Mouse (Mus musculus): ENCODE measurements around the gene Cnnm4.

Gene Cnnm4

DNA sequence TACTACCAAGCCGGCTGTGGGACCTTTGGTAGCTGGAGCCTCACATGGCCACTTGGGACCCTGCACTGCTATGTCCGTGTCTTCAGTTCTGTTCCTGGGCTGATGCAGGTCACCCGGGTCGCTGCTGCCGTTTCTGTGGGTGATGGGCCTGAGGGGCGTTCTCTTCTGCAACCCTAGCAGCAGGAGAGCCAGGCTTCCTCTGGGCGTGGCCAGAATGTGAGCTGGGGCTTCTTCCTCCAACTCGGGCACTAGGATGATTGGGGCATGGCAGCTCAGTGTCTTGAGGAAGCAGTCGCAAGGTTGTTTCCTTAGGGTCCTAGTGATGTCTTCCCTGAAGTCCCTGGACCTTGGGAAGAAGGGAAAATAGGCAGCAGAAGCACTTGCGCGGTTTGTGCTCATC, 48.2 kb downstream of the Cnnm4 start:
- H3K27me3 ChIP-seq (ENCODE audit: control insufficient read depth, insufficient read depth, low read length, poor library complexity, severe bottlenecking): no peaks in the 10 kb centered on the region
- peaks cover 4% of the 10 kb centered on the region for H3K36me3 ChIP-seq (ENCODE audit: control insufficient read depth, insufficient read depth, low read length, poor library complexity, severe bottlenecking)
- DNase-seq (ENCODE audit: low read depth, low spot score): no peak

DNA sequence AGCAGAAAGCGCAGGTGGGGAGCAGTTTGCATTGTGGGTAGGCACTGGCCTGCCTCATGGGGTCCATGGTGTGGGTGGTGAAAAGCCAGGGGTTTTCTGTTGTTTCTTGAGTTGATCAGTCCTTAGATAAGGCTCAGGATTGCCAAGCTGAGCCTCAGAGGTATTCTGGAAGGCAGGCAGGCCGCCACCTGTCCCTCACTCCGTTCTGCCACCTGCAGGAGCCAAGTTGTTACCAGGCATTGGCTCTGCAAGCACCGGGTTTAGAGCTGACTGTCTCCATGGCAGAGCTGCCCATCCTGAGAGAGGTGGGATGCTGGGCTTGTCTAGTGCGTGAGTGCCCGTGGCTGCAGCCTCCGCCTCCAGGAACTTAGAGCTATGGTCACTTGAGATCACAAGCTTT, 50.8 kb downstream of the Cnnm4 start:
- DNase-seq (ENCODE audit: low read depth, low spot score): no peak
- peaks cover 4% of the 10 kb centered on the region for H3K36me3 ChIP-seq (ENCODE audit: control insufficient read depth, insufficient read depth, low read length, poor library complexity, severe bottlenecking)
- no peaks in the 10 kb centered on the region for H3K27me3 ChIP-seq (ENCODE audit: control insufficient read depth, insufficient read depth, low read length, poor library complexity, severe bottlenecking)

DNA sequence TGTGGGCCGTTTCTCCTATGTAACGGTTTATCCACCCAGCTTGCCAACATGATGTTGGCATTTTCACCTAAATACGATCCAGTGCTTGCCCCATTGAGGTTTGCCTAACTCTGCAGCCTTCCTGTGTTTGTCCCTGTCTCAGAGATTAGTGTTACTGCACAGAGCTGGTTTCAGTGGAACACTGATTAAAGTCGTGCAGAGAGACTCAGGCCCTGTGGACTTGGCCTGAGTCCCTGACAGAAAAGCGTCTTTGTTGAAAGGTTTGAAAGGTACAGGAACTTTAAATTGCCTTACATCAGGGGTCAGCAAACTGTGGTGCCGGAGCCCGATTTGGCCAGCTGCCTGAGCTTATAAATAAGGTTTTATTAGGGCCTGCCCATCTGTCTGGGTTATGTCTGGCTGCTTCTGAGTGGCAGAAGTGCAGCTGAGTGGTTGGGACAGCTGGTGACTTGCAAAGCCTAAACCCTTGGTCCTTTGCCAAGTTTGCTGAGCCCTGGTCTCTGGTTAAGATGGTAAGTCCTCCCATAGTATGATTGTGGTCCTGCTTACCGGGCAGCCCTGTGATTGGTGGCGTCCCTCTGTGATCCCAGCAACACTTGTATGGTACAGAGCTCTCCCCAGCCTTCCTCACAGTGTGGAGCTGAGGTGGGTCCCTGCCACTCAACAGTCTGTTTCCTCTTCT, 52.1 kb downstream of the Cnnm4 start:
- peaks cover 4% of the 10 kb centered on the region for H3K36me3 ChIP-seq (ENCODE audit: control insufficient read depth, insufficient read depth, low read length, poor library complexity, severe bottlenecking)
- DNase-seq (ENCODE audit: low read depth, low spot score): no peak

DNA sequence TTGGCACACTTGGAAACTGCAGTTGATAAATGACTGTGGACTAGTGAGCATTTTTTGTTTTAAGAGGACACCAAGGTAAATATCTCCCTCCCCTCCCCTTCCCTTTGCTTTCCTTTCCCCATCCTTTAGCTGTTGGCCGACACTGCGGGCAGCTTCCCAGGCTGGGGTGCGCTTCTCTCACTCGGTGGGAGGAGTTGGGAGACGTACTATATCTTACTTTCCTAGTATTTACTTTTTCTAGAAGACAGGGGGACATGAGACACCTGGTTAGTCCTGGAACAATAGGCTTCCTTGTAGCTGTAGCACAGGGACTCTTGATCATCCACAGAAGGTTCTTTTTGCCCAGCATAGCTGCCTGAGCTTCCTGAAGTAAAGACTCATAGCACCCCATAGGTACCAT, 52.6 kb downstream of the Cnnm4 start:
- DNase-seq (ENCODE audit: low read depth, low spot score): no peak
- Histone ChIP-seq H3K27me3 (ENCODE audit: control insufficient read depth, insufficient read depth, low read length, poor library complexity, severe bottlenecking) (no peaks in the 10 kb centered on the region), H3K36me3 (ENCODE audit: control insufficient read depth, insufficient read depth, low read length, poor library complexity, severe bottlenecking) (peaks cover 4% of the 10 kb centered on the region)

More for the DNA sequence above, 52.1 kb downstream of the Cnnm4 start:
- no peaks in the 10 kb centered on the region for H3K27me3 ChIP-seq (ENCODE audit: control insufficient read depth, insufficient read depth, low read length, poor library complexity, severe bottlenecking)

DNA sequence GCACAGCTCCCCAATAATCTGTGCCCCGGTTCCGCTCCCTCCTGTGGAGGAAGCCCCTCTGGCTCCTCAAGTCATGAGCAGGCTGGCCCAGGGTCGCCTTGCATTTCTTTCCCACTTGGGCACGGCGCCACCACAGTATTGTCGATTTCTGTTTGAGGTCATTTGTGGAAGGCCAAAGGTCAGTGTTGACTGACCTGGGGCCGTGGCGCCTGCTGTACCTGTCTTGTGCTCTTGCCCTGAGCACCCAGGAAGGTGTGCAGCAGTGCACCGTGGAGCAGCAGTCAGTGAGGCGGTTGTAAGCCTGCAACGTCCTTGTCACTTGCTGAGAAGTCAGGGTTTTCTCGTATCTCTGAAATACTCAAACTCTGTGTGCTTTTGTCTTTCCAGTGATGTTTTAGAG, 54.4 kb downstream of the Cnnm4 start:
- no peaks in the 10 kb centered on the region for H3K27me3 ChIP-seq (ENCODE audit: control insufficient read depth, insufficient read depth, low read length, poor library complexity, severe bottlenecking)
- H3K36me3 ChIP-seq (ENCODE audit: control insufficient read depth, insufficient read depth, low read length, poor library complexity, severe bottlenecking): peaks cover 4% of the 10 kb centered on the region
- DNase-seq (ENCODE audit: low read depth, low spot score): no peak

DNA sequence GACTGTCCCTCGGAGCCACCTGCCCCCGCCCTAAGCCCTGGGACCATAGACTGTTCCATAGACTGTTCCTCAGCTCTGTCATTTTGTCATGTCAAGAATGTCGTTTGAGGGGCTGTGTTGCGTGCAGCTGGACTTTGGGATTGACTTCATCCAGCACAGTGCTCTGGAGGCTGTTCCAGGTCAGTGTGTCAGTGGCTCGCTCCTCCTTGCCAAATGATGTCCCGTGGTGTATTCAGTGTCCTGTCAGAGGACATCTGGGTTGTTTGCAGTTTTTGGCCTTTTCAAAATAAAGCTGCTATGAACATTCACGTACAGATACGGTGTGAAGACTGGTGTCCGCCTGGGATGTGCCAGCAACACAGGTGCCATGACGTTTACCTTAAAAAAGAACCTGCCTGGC, 55.5 kb downstream of the Cnnm4 start:
- Histone ChIP-seq H3K27me3 (ENCODE audit: control insufficient read depth, insufficient read depth, low read length, poor library complexity, severe bottlenecking) (no peaks in the 10 kb centered on the region), H3K36me3 (ENCODE audit: control insufficient read depth, insufficient read depth, low read length, poor library complexity, severe bottlenecking) (peaks cover 5% of the 10 kb centered on the region)
- DNase-seq (ENCODE audit: low read depth, low spot score): no peak

DNA sequence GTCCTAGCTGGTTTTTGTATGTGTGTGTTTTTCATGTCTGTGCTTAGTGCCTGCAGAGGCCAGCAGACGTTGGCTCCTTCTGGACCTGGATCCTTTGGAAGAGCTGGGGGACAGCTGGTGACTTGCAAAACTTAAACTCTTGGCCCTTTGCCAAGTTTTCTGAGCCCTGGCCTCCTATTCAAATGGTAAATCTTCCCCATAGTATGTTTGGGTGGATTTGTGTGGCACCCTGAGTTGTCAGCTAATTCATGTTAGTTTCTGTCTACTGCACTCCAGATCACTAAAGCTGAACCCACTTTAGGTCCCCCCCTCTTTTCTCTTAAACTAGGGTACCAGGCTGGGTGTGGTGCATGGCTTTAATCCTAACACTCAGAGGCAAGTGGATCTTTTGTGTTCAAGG, 56.9 kb downstream of the Cnnm4 start:
- Histone ChIP-seq H3K36me3 (ENCODE audit: control insufficient read depth, insufficient read depth, low read length, poor library complexity, severe bottlenecking) (peaks cover 2% of the 10 kb centered on the region), H3K27me3 (ENCODE audit: control insufficient read depth, insufficient read depth, low read length, poor library complexity, severe bottlenecking) (no peaks in the 10 kb centered on the region)
- no peak for DNase-seq (ENCODE audit: low read depth, low spot score)

DNA sequence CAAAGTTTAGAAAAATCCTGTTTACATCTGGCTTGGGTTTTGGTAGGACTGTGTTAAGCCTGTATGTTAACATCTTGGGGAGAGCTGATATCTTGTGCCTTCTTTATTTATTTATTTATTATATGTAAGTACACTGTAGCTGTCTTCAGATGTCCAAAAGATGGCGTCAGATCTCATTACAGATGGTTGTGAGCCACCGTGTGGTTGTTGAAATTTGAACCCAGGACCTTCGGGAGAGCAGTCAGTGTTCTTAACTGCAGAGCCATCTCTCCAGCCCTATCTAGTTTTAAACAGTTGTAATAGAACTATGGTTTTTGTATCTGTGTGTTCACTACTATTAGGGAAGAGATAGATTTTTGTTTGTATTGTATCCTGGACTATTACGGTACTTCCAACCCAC, 57.9 kb downstream of the Cnnm4 start:
- peaks cover 2% of the 10 kb centered on the region for H3K36me3 ChIP-seq (ENCODE audit: control insufficient read depth, insufficient read depth, low read length, poor library complexity, severe bottlenecking)
- H3K27me3 ChIP-seq (ENCODE audit: control insufficient read depth, insufficient read depth, low read length, poor library complexity, severe bottlenecking): no peaks in the 10 kb centered on the region
- no peak for DNase-seq (ENCODE audit: low read depth, low spot score)

DNA sequence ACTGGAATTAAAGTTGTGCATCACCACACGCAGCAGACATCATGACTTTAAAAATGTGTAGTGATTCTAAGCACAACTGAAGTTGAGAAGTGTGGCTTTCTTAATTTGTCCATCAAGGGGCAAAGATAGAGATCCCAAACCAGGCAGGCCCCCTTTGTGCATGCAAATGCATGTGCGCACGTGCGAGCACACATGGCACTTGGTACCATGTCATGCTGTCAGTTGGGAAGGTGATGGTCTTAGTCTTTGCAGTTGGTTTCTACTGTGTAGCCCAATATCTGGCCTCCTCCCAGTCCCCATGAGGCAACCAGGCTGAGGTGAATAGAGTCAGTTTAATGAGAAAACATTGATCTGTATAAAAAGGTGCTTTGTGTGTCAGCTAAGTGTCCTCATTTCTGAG, 58.5 kb downstream of the Cnnm4 start:
- peaks cover 2% of the 10 kb centered on the region for H3K36me3 ChIP-seq (ENCODE audit: control insufficient read depth, insufficient read depth, low read length, poor library complexity, severe bottlenecking)
- DNase-seq (ENCODE audit: low read depth, low spot score): no peak
- no peaks in the 10 kb centered on the region for H3K27me3 ChIP-seq (ENCODE audit: control insufficient read depth, insufficient read depth, low read length, poor library complexity, severe bottlenecking)

DNA sequence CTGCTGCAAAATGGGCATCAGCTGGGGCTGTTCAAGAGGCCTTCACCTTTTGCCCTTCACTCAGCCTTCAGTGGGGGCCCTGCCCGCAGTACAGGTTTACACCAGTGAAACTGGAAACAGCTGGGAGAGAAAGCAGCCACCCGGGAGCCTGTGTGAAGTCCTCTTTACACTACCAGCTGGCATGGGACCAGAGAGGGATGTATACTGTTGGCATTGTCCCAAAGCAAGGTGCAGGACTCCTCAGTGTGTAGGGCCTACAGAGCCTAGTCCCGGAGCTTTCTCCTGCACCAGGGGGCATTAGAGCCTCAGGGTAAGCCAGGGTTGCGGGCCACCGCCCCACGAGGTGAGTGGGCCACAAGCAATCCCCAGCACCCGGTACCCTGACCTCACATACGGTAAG, 59.1 kb downstream of the Cnnm4 start:
- peaks cover 2% of the 10 kb centered on the region for H3K36me3 ChIP-seq (ENCODE audit: control insufficient read depth, insufficient read depth, low read length, poor library complexity, severe bottlenecking)
- H3K27me3 ChIP-seq (ENCODE audit: control insufficient read depth, insufficient read depth, low read length, poor library complexity, severe bottlenecking): no peaks in the 10 kb centered on the region
- DNase-seq (ENCODE audit: low read depth, low spot score): no peak

DNA sequence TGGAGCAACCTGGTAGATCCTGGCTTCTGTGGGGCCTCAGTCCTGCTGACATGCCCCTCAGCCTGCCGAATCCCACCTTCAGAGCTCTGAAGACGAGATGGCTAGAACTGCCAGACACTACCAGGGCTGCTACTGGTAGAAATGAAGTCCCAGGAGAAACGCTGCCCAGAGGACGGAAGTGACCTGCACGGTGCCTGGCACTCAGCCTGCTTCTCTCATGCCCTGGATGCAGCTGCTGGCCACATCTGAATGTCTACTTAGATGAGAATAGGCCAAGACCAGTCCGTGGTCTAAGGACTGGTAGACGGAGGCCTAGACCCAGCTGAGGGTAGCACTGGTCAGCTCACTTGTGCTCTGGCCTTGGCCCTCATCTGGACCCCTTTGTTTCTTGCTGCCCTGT, 59.5 kb downstream of the Cnnm4 start:
- DNase-seq (ENCODE audit: low read depth, low spot score): no peak
- H3K36me3 ChIP-seq (ENCODE audit: control insufficient read depth, insufficient read depth, low read length, poor library complexity, severe bottlenecking): peaks cover 2% of the 10 kb centered on the region
- H3K27me3 ChIP-seq (ENCODE audit: control insufficient read depth, insufficient read depth, low read length, poor library complexity, severe bottlenecking): no peaks in the 10 kb centered on the region

DNA sequence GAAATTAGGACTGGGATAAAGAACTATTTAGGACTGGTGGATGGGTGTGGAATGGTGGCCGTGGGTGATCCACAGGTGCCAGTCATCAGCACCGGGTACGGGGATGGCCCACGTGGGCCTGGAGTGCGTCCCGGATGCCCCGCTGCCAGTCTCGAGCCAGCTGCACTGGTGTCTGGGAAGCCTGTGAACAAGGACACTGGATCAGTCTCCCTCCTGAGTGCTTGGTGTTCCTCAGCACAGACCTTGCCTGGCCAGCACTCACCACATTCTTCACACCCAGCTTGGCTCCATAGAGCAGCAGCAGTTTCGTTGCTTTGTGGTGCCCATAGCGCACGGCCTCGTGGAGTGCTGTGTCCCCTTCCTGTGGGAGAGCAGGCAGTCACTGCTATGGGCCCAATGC, 60.0 kb downstream of the Cnnm4 start:
- H3K36me3 ChIP-seq (ENCODE audit: control insufficient read depth, insufficient read depth, low read length, poor library complexity, severe bottlenecking): peaks cover 2% of the 10 kb centered on the region

DNA sequence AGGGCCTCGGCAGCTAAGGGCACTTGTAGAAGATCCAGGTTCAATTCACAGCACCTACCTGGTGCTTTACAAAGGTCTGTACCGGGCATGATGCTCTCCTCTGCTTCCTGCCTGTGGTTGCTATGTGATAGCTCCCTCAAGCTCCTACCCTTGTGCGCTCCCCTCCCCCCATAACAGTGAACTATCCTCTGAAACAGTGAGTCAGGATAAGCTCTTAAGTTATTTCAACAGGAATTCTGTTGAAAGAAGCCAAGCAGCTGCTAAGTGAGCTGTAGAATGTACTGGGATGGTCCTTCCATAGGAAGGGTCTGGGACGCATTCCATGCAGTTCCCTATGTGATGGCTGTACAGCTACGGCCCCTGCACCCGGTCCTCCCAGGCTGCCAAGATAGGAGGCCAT, 62.1 kb downstream of the Cnnm4 start:
- DNase-seq (ENCODE audit: low read depth, low spot score): no peak
- H3K36me3 ChIP-seq (ENCODE audit: control insufficient read depth, insufficient read depth, low read length, poor library complexity, severe bottlenecking): peaks cover 2% of the 10 kb centered on the region; the same call in 1 of the 2 replicates
- H3K27me3 ChIP-seq (ENCODE audit: control insufficient read depth, insufficient read depth, low read length, poor library complexity, severe bottlenecking): no peaks in the 10 kb centered on the region

More for the DNA sequence above, 60.0 kb downstream of the Cnnm4 start:
- no peak for DNase-seq (ENCODE audit: low read depth, low spot score)
- no peaks in the 10 kb centered on the region for H3K27me3 ChIP-seq (ENCODE audit: control insufficient read depth, insufficient read depth, low read length, poor library complexity, severe bottlenecking)

DNA sequence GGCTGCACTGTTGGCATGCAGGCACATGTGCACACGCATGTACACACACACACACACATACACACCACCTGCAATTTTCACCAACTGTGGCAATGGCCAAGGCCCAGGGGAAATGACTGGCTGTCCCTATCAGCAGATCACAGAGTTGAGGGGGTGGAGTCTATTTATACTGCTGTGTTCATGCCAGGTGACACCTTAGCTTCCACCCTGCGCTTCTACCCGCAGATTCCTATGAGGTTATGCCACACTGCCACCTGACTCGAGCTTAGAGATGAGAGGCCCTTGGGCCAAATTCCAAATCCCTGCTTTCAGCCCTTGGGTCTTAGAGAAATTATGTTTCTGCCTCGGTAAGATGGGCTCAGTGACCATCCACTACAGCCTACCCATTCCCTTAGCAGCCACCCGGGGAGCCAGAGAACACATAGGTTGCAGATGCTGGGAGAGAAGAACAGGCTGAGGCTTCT, 63.2 kb downstream of the Cnnm4 start:
- Histone ChIP-seq H3K27me3 (ENCODE audit: control insufficient read depth, insufficient read depth, low read length, poor library complexity, severe bottlenecking) (no peaks in the 10 kb centered on the region), H3K36me3 (ENCODE audit: control insufficient read depth, insufficient read depth, low read length, poor library complexity, severe bottlenecking) (peaks cover 2% of the 10 kb centered on the region; the same call in 1 of the 2 replicates)
- no peak for DNase-seq (ENCODE audit: low read depth, low spot score)

DNA sequence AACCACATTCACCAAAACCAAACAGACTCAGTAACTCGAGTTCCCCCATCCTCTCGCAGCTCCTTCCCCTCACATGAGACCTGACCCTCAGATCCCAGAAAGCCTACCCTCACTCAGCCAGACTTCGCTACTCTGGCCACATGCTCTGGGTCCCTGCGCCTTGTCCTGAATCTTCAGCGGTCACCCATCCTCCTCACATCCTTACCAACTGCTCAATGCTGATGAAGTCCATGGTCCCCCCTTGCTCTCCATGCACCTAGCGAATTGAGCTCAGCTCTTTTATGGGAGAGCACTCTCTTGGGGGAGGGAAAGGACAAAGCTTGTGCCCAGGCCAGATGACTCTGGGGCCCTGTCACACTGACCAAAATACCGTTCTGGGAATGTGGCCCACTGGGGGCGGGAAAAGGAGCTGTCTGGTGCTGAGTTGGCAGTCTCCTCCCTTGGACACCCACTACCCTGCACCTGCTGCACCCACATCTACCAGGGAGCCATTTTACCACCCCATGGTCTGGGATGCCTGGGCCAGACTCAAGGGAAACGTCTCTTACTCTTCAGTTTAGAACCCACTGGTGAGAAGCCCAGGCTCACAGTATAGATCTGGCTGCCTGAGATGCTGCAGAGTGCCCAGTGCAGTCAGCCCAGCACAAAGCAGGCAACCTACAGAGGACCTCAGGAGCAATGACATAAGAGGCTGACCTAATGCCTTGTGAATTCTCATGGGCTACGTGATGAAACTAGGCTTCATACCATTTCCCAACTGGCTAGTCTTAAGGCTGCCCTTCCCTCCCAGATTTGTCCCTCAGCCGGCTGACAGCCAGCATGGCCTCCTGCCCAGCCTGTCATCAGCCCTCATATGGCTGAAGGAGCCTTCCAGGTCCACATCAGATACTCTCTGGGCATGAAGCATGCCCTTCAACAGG, 64.3 kb downstream of the Cnnm4 start:
- Histone ChIP-seq H3K36me3 (ENCODE audit: control insufficient read depth, insufficient read depth, low read length, poor library complexity, severe bottlenecking) (peaks cover 3% of the 10 kb centered on the region), H3K27me3 (ENCODE audit: control insufficient read depth, insufficient read depth, low read length, poor library complexity, severe bottlenecking) (no peaks in the 10 kb centered on the region)
- DNase-seq (ENCODE audit: low read depth, low spot score): no peak

Measured in splenic B cell, adult 2 months (primary cell).